Mouse (Mus musculus) olfactory bulb, adult 2 months (tissue): ENCODE measurements around the gene Immt.

Experiments
- CTCF ChIP-seq: fragments of 200-500 bp; IDR thresholded peaks from 2 replicates; pipeline ENCODE4 v1.5.1; 2012; ENCODE audit warnings: low read depth, mild to moderate bottlenecking, low read length, moderate library complexity; ENCODE audit not compliant: insufficient read depth
- POLR2A ChIP-seq: fragments of 200-500 bp; IDR thresholded peaks from 2 replicates; pipeline ENCODE4 v1.6.1; 2012; ENCODE audit warnings: mild to moderate bottlenecking, low read depth, low read length, moderate library complexity; ENCODE audit not compliant: insufficient read depth

DNA sequence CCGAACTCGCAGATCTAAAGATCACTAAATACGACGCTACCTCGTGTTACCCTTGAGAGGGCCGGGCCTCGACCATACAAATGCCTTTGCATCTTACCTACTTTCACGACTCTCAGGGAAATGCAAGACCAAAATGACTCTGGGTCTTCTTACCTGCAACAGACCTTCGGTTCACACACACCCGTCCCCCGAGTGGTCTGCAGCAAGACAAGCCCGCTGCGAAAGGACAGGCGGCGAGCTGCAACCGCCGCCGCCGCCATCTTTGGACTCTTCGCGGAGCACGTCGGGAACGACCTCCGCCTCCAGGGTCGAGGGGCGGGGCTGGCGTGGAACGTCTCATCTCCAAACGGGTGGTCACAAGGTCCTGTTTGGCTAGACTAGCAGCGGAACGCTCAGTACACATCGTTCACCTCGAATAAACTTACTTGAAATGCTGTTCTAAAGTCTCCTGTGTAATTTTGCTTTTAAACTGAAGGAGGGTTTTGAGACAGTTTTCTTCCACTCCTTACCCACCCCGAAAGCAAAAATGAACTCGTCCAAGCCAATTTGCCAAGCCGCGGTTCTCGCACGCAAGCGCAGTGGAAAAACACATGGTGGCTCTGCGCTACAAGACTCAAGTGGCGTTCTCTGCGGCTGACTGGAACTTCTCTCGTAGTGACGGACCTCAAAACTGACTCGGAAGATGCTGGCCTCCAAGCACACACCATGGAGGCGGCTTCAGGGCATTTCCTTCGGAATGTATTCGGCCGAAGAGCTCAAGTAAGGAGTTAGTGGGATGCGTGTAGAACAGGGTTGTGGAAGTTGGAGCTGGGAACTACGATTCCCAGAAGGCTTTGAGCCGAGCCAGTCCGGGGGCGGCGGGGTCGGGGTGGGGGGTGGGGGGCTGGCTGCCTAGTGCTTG is 77.6 kb downstream of the Immt start, which contains the start of the genes Ptcd3 and Polr1a:
- TF ChIP-seq CTCF (no peak), POLR2A (peak; percentile 69)
